Mouse (Mus musculus) heart, postnatal 0 days (tissue): ENCODE measurements around the gene Wwc1.

Experiments used
- CTCF ChIP-seq: IDR thresholded peaks from 2 replicates; pipeline ENCODE4 v1.5.1; 2016; ENCODE audit warnings: antibody characterized with exemption, control low read depth, low read depth
- EP300 ChIP-seq: IDR thresholded peaks from 2 replicates; pipeline ENCODE4 v1.6.1; 2016; ENCODE audit warnings: antibody characterized with exemption, low read depth

GRCm38 (mm10) chr11:35927309-35927708, 53.0 kb downstream of the Wwc1 start:
- TF ChIP-seq CTCF: no peak
- TF ChIP-seq EP300: no peak
